Mouse (Mus musculus) CH12.LX (cell line): ENCODE results near the gene Gm20388. TPM values are rescaled to one million over a fixed set of nuclear protein-coding genes. Genes with fewer than 3 reads are reported as not detected.
A peak's percentile ranks its signal among the peaks of the same experiment; 100 is the strongest.

Source experiments
- DNase-seq: peaks from one replicate; pipeline ENCODE4 v3.0.0-alpha.2; 2013; ENCODE audit errors: extremely low read depth
- H3K27ac ChIP-seq: 2 replicates; pipeline ENCODE4 v1.5.1; 2012; ENCODE audit warnings: low read depth, mild to moderate bottlenecking, control low read depth, moderate library complexity; ENCODE audit not compliant: insufficient read depth
- H3K27me3 ChIP-seq: replicated peaks from 2 replicates; pipeline ENCODE3; 2012; ENCODE audit warnings: inconsistent platforms
- H3K36me3 ChIP-seq, 2 experiments: replicated peaks in 1 of 2; 2 replicates each; pipeline versions ENCODE3 to v1.6.1; 2012; ENCODE audit warnings: inconsistent platforms in 1 of 2, low read length in 1 of 2, mild to moderate bottlenecking in 1 of 2, mixed read lengths in 1 of 2, moderate library complexity in 1 of 2; ENCODE audit not compliant: control insufficient read depth in 1 of 2, insufficient read depth in 1 of 2
- H3K4me1 ChIP-seq, 2 experiments: 2 replicates each; pipeline ENCODE4 v1.6.1; 2012; ENCODE audit warnings: inconsistent platforms in 1 of 2, moderate library complexity in 1 of 2; ENCODE audit not compliant: insufficient read depth in 2 of 2, control insufficient read depth in 1 of 2
- H3K4me2 ChIP-seq: 2 replicates; pipeline ENCODE4 v1.6.1; 2012; ENCODE audit warnings: low read depth, mild to moderate bottlenecking, control low read depth; ENCODE audit not compliant: poor library complexity, insufficient read depth, severe bottlenecking
- H3K4me3 ChIP-seq, 3 experiments: fragments of 150-350 bp in 1 of 3; sonication (generic) in 1 of 3; replicated peaks in 1 of 3; 2 replicates each; pipeline versions ENCODE3 to v1.5.1; 2011 to 2012; ENCODE audit warnings: low read depth in 2 of 3, low read length in 2 of 3, mild to moderate bottlenecking in 2 of 3, moderate library complexity in 2 of 3, control low read depth in 1 of 3, improper control_type of control experiment in 1 of 3, inconsistent platforms in 1 of 3, mixed read lengths in 1 of 3; ENCODE audit not compliant: poor library complexity in 1 of 3
- H3K79me2 ChIP-seq: replicated peaks from 2 replicates; pipeline ENCODE4 v1.6.1; 2012; ENCODE audit warnings: mild to moderate bottlenecking, moderate library complexity; ENCODE audit not compliant: control insufficient read depth, poor library complexity, insufficient read depth, severe bottlenecking; ENCODE audit errors: extremely low read depth
- H3K9ac ChIP-seq: 2 replicates; pipeline ENCODE4 v1.6.1; 2012; ENCODE audit warnings: low read depth, mild to moderate bottlenecking, control low read depth, moderate library complexity; ENCODE audit not compliant: insufficient read depth
- H3K9me3 ChIP-seq: replicated peaks from 2 replicates; pipeline ENCODE3; 2012; ENCODE audit warnings: low read length, inconsistent platforms, mixed read lengths
- BHLHE40 ChIP-seq: IDR thresholded peaks from 2 replicates; pipeline ENCODE4 v1.6.1; 2011; ENCODE audit warnings: mild to moderate bottlenecking, low read depth, low read length, improper control_type of control experiment
- CHD1 ChIP-seq: IDR thresholded peaks from 2 replicates; pipeline ENCODE4 v1.6.1; 2012; ENCODE audit warnings: low read depth, low read length, improper control_type of control experiment, inconsistent platforms
- CHD2 ChIP-seq: IDR thresholded peaks from 2 replicates; pipeline ENCODE4 v1.6.1; 2011; ENCODE audit warnings: low read length, improper control_type of control experiment
- CTCF ChIP-seq, 2 experiments: IDR thresholded peaks in 1 of 2; conservative IDR thresholded peaks in 1 of 2; 2 replicates each; pipeline ENCODE4 v1.5.1; 2011 to 2012; ENCODE audit warnings: low read depth in 2 of 2, low read length in 2 of 2, improper control_type of control experiment in 1 of 2, inconsistent platforms in 1 of 2, mild to moderate bottlenecking in 1 of 2, moderate library complexity in 1 of 2
- E2F4 ChIP-seq: IDR thresholded peaks from 2 replicates; pipeline ENCODE4 v1.6.1; 2011; ENCODE audit warnings: low read depth, low read length, improper control_type of control experiment; ENCODE audit not compliant: insufficient replicate concordance
- ELF1 ChIP-seq: IDR thresholded peaks from 2 replicates; pipeline ENCODE4 v1.6.1; 2014; ENCODE audit warnings: low read depth, mild to moderate bottlenecking, inconsistent platforms, low read length, improper control_type of control experiment
- EP300 ChIP-seq: IDR thresholded peaks from 2 replicates; pipeline ENCODE4 v1.6.1; 2011; ENCODE audit warnings: low read length, improper control_type of control experiment
- ETS1 ChIP-seq: conservative IDR thresholded peaks from 2 replicates; pipeline ENCODE4 v1.6.1; 2012; ENCODE audit warnings: low read depth, mild to moderate bottlenecking, inconsistent platforms, low read length, improper control_type of control experiment, moderate library complexity
- GABPA ChIP-seq: IDR thresholded peaks from 2 replicates; pipeline ENCODE4 v1.6.1; 2012; ENCODE audit warnings: low read depth, low read length, improper control_type of control experiment, inconsistent platforms; ENCODE audit not compliant: insufficient replicate concordance
- HCFC1 ChIP-seq: IDR thresholded peaks from 2 replicates; pipeline ENCODE4 v1.6.1; 2012; ENCODE audit warnings: low read depth, mild to moderate bottlenecking, inconsistent platforms, low read length, improper control_type of control experiment
- IRF4 ChIP-seq: IDR thresholded peaks from 2 replicates; pipeline ENCODE4 v1.6.1; 2014; ENCODE audit warnings: low read depth, mild to moderate bottlenecking, inconsistent platforms, low read length, improper control_type of control experiment
- JUN ChIP-seq: IDR thresholded peaks from 2 replicates; pipeline ENCODE4 v1.6.1; 2011; ENCODE audit warnings: low read depth, mild to moderate bottlenecking, low read length, improper control_type of control experiment, moderate library complexity; ENCODE audit not compliant: insufficient read depth
- JUND ChIP-seq: conservative IDR thresholded peaks from 2 replicates; pipeline ENCODE4 v1.6.1; 2011; ENCODE audit warnings: low read depth, low read length, improper control_type of control experiment
- KAT2A ChIP-seq: IDR thresholded peaks from 2 replicates; pipeline ENCODE4 v1.6.1; 2012; ENCODE audit warnings: low read length, improper control_type of control experiment, inconsistent platforms; ENCODE audit not compliant: insufficient replicate concordance
- MAFK ChIP-seq: IDR thresholded peaks from 2 replicates; pipeline ENCODE4 v1.6.1; 2011; ENCODE audit warnings: low read length, improper control_type of control experiment; ENCODE audit not compliant: insufficient replicate concordance
- MAX ChIP-seq: IDR thresholded peaks from 2 replicates; pipeline ENCODE4 v1.6.1; 2011; ENCODE audit warnings: low read length, improper control_type of control experiment
- MAZ ChIP-seq: IDR thresholded peaks from 2 replicates; pipeline ENCODE4 v1.6.1; 2012; ENCODE audit warnings: low read depth, mild to moderate bottlenecking, inconsistent platforms, low read length, improper control_type of control experiment, moderate library complexity
- MEF2A ChIP-seq: IDR thresholded peaks from 2 replicates; pipeline ENCODE4 v1.6.1; 2014; ENCODE audit warnings: low read depth, mild to moderate bottlenecking, inconsistent platforms, low read length, improper control_type of control experiment, borderline replicate concordance
- MXI1 ChIP-seq: IDR thresholded peaks from 2 replicates; pipeline ENCODE4 v1.6.1; 2011; ENCODE audit warnings: mild to moderate bottlenecking, low read depth, low read length, improper control_type of control experiment
- MYC ChIP-seq: IDR thresholded peaks from 2 replicates; pipeline ENCODE4 v1.6.1; 2011; ENCODE audit warnings: low read depth, mild to moderate bottlenecking, improper control_type of control experiment, low read length
- NELFE ChIP-seq: IDR thresholded peaks from 2 replicates; pipeline ENCODE4 v1.6.1; 2011; ENCODE audit warnings: low read depth, low read length, improper control_type of control experiment
- NRF1 ChIP-seq: IDR thresholded peaks from 2 replicates; pipeline ENCODE4 v1.6.1; 2014; ENCODE audit warnings: low read depth, mild to moderate bottlenecking, inconsistent platforms, low read length, improper control_type of control experiment, moderate library complexity
- PAX5 ChIP-seq: IDR thresholded peaks from 2 replicates; pipeline ENCODE4 v1.6.1; 2012; ENCODE audit warnings: low read length, inconsistent platforms, mixed read lengths
- POLR2A ChIP-seq: IDR thresholded peaks from 2 replicates; pipeline ENCODE4 v1.6.1; 2011; ENCODE audit warnings: low read depth, mild to moderate bottlenecking, improper control_type of control experiment, low read length
- POLR2AphosphoS2 ChIP-seq: IDR thresholded peaks from 2 replicates; pipeline ENCODE4 v1.6.1; 2011; ENCODE audit warnings: low read depth, low read length, improper control_type of control experiment
- RAD21 ChIP-seq: IDR thresholded peaks from 2 replicates; pipeline ENCODE4 v1.6.1; 2011; ENCODE audit warnings: low read depth, mild to moderate bottlenecking, low read length, improper control_type of control experiment, moderate library complexity
- RCOR1 ChIP-seq: conservative IDR thresholded peaks from 2 replicates; pipeline ENCODE4 v1.6.1; 2012; ENCODE audit warnings: low read depth, mild to moderate bottlenecking, inconsistent platforms, low read length, improper control_type of control experiment
- SIN3A ChIP-seq: IDR thresholded peaks from 2 replicates; pipeline ENCODE4 v1.6.1; 2012; ENCODE audit warnings: low read length, improper control_type of control experiment, inconsistent platforms
- SMC3 ChIP-seq: IDR thresholded peaks from 2 replicates; pipeline ENCODE4 v1.6.1; 2011; ENCODE audit warnings: low read depth, low read length, improper control_type of control experiment
- TBP ChIP-seq: conservative IDR thresholded peaks from 2 replicates; pipeline ENCODE4 v1.6.1; 2011; ENCODE audit warnings: low read depth, low read length, improper control_type of control experiment
- TCF12 ChIP-seq: IDR thresholded peaks from 2 replicates; pipeline ENCODE4 v1.6.1; 2014; ENCODE audit warnings: low read depth, mild to moderate bottlenecking, inconsistent platforms, low read length, improper control_type of control experiment
- UBTF ChIP-seq: IDR thresholded peaks from 2 replicates; pipeline ENCODE4 v1.6.1; 2012; ENCODE audit warnings: low read depth, mild to moderate bottlenecking, inconsistent platforms, low read length, improper control_type of control experiment, moderate library complexity
- USF1 ChIP-seq: IDR thresholded peaks from 2 replicates; pipeline ENCODE4 v1.6.1; 2014; ENCODE audit warnings: low read depth, mild to moderate bottlenecking, inconsistent platforms, low read length, improper control_type of control experiment
- USF2 ChIP-seq: conservative IDR thresholded peaks from 2 replicates; pipeline ENCODE4 v1.6.1; 2011; ENCODE audit warnings: low read depth, low read length, improper control_type of control experiment
- ZC3H11A ChIP-seq: IDR thresholded peaks from 2 replicates; pipeline ENCODE4 v1.6.1; 2012; ENCODE audit warnings: low read depth, mild to moderate bottlenecking, inconsistent platforms, low read length, improper control_type of control experiment
- ZKSCAN1 ChIP-seq: IDR thresholded peaks from 2 replicates; pipeline ENCODE4 v1.6.1; 2012; ENCODE audit warnings: low read depth, inconsistent platforms, low read length, improper control_type of control experiment, borderline replicate concordance
- ZMIZ1 ChIP-seq: IDR thresholded peaks from 2 replicates; pipeline ENCODE4 v1.6.1; 2012; ENCODE audit warnings: low read depth, mild to moderate bottlenecking, inconsistent platforms, low read length, improper control_type of control experiment
- ZNF384 ChIP-seq: IDR thresholded peaks from 2 replicates; pipeline ENCODE4 v1.6.1; 2012; ENCODE audit warnings: low read depth, low read length, improper control_type of control experiment, inconsistent platforms
- dilution Hi-C: fragments of 300-500 bp; cut with MboI; formaldehyde crosslinking; loops from 2 replicates; pipeline ENCODE4 v1.14.3; 2020; ENCODE audit warnings: low sequenced_read_pairs; ENCODE audit not compliant: extremely low pct_unique_long_range_greater_than_20kb, extremely low pct_ligation_motif_present
- in situ Hi-C: fragments of 300-500 bp; cut with MboI; formaldehyde crosslinking; loops from 3 replicates; pipeline ENCODE4 v1.14.3; 2019; ENCODE audit warnings: low sequenced_read_pairs, low pct_ligation_motif_present, low pct_unique_long_range_greater_than_20kb, mixed read lengths
- polyA plus RNA-seq: library from polyadenylated mRNA; unstranded; fragments of >175 nt; gene quantifications from 2 replicates; pipeline ENCODE4 v1.2.1, GENCODE M21; 2012; ENCODE audit warnings: low read depth; ENCODE audit not compliant: insufficient read length
- total RNA-seq, 2 experiments: library from RNA; depleted of rRNA; stranded (reverse); fragments of 300-350 nt in 1 of 2; fragments of >200 nt in 1 of 2; gene quantifications; 2 replicates each; pipeline ENCODE4 v1.2.3; 2012 to 2014

Gene Gm20388
- total and polyA plus RNA-seq, 3 experiments: 14.8 to 26.3 (median 22.2) TPM

DNA sequence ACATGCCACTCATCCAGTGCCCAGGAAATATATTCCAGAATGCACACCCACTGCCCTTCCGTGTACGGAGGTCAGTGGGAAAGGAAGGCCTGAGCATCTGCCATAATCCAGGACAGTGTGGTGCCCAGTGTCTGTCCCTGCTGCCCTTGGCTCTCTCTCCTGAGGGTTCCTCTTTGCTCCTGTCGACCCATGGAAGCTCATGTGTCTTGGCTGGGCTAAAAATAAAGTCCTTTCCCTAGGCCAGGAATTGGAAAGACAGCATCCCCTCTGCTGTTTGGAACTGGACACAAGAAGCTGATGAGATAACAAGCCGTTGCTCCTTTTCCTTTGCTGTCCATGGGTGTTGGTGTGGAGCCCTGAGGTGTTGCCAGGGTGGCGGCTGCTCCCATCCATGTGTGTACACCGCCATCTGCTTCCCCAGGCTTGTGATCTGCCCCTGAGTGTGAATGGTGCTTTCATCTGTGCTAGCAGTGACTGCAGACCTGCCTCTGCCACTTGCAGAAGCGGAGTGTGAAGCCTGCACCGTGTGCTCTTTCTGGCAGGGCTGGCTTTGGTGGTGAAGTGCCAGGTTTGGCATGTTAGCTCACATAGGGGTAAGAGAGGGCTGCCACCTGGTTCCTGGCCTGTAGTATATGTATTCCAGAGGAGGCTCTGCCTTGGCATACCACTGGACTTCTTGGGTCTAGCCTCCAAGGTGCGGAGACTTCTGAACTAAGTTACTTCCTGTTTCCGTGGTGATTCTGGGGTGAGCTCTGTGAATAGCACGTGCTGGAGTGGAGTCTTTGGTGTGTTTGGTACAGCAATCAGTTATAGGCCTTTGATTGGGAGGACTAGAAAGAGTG is 4371.3 kb downstream of the Gm20388 start:
- peaks cover 0 to 26% of the 10 kb centered on the region in 2 experiments for H3K36me3 ChIP-seq
- no peaks in the 10 kb centered on the region for H3K27me3 ChIP-seq
- TF ChIP-seq IRF4 (no peak), RAD21 (no peak), BHLHE40 (peak; percentile 91), USF1 (no peak), TCF12 (no peak), MYC (peak; percentile 72), POLR2A (no peak), ZNF384 (no peak), JUND (no peak), MXI1 (no peak), MAX (peak; percentile 59; the same call in 1 of the 2 replicates), RCOR1 (no peak), HCFC1 (no peak), ZMIZ1 (no peak), POLR2AphosphoS2 (no peak), CHD2 (no peak), TBP (no peak), ETS1 (peak; percentile 18; the same call in 1 of the 2 replicates), GABPA (no peak), MEF2A (no peak), ELF1 (0 out of 2 replicates have a peak, but pooled peaks have one; percentile 11), ZC3H11A (no peak), KAT2A (no peak), SMC3 (no peak), NELFE (no peak), CTCF (conservative IDR thresholded peaks at IDR 0.05 in 1 of 2, IDR thresholded peaks at IDR 0.05 in 1 of 2; ENCODE audit: low read depth in 2 of 2, low read length in 2 of 2) (no peak), EP300 (no peak), NRF1 (no peak), E2F4 (no peak), SIN3A (no peak), ZKSCAN1 (no peak), CHD1 (no peak), PAX5 (no peak), JUN (no peak), MAFK (no peak), UBTF (no peak), MAZ (no peak), USF2 (no peak)
- TF ChIP-seq, all 38 proteins: peak for 5
- Histone ChIP-seq H3K9ac (no peak overlapping the region), H3K4me1 (peaks cover 81 to 99% of the 10 kb centered on the region in 2 experiments), H3K4me2 (no peak overlapping the region), H3K27ac (no peak overlapping the region; the same call in 1 of the 2 replicates), H3K4me3 (no peak overlapping the region), H3K9me3 (no peaks in the 10 kb centered on the region), H3K79me2 (peaks cover 4% of the 10 kb centered on the region; the same call in 1 of the 2 replicates)
- in situ Hi-C loops (loop anchor here (10.0 kb wide), 1 partner anchor 197 kb away; no protein-coding TSS in a partner anchor), dilution Hi-C loops (no loop called here)
- DNase-seq: peak; percentile 40
